Comparison of ENCODE assay signal across 20 mouse cellular contexts in the genomic region with DNA sequence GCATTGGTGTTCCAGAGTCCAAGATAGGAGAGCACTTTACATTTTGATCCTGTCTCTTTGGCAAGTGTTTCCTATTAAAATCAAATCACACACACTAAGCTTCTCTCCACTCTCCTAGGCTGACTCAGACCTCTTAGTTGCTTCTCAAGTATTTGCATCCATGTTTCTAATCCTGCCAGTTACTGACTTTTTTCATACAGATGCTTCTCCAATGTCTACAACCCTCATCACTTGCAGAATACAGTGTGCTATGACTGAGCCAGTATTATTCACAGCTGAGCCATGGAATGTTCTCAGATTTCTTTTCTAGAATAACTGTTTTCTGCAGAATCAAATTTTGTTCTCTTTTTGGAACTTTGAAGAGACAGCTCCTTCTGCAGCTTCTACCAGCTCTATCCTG.
"Had no signal": no experiment of that assay in that cellular context is flagged by ENCODE, and none has a peak within 500 bp of the region (broad histone marks: within the 10 kb centered on the region; RNA-seq: fewer than 3 reads in every experiment).

No protein-coding gene starts in this region.

- DNase-seq: kidney, adult 2 months; kidney, postnatal 10 days; kidney, postnatal 36 days; liver; lung, adult 18-20 months; lung, postnatal 10 days; lung, postnatal 4 days; midbrain, embryonic 14.5 days; right cerebral cortex, postnatal 14 days; spleen, adult 18-20 months; thymus, adult 18-20 months; thymus, postnatal 36 days had no signal

- H3K4me2 ChIP-seq: kidney, embryonic 15.5 days; limb, embryonic 13.5 days; liver, embryonic 12.5 days; liver, embryonic 15.5 days; lung, embryonic 15.5 days; midbrain, embryonic 11.5 days; stomach, embryonic 15.5 days had no signal

- H3K27ac ChIP-seq: kidney, embryonic 15.5 days; limb, embryonic 10.5 days; limb, embryonic 13.5 days; liver, embryonic 12.5 days; liver, embryonic 15.5 days; lung, embryonic 15.5 days; stomach, embryonic 15.5 days had no signal

- ATAC-seq: liver, embryonic 12.5 days had no signal

- H3K4me3 ChIP-seq: kidney, embryonic 15.5 days; limb, embryonic 10.5 days; limb, embryonic 13.5 days; liver, embryonic 12.5 days; liver, embryonic 15.5 days; lung, embryonic 15.5 days; stomach, embryonic 15.5 days had no signal

- H3K36me3 ChIP-seq: kidney, embryonic 15.5 days; limb, embryonic 10.5 days; limb, embryonic 13.5 days; liver, embryonic 12.5 days; liver, embryonic 15.5 days; lung, embryonic 15.5 days; stomach, embryonic 15.5 days had no signal

- H3K9me3 ChIP-seq: kidney, embryonic 15.5 days; limb, embryonic 10.5 days; limb, embryonic 13.5 days; liver, embryonic 12.5 days; liver, embryonic 15.5 days; lung, embryonic 15.5 days; stomach, embryonic 15.5 days had no signal

- H3K4me1 ChIP-seq: kidney, embryonic 15.5 days; limb, embryonic 10.5 days; liver, embryonic 12.5 days; liver, embryonic 15.5 days; lung, embryonic 15.5 days; stomach, embryonic 15.5 days had no signal

- H3K27me3 ChIP-seq: kidney, embryonic 15.5 days; limb, embryonic 13.5 days; liver, embryonic 12.5 days; liver, embryonic 15.5 days; lung, embryonic 15.5 days; stomach, embryonic 15.5 days had no signal

- H3K9ac ChIP-seq: kidney, embryonic 15.5 days; limb, embryonic 13.5 days; liver, embryonic 12.5 days; liver, embryonic 15.5 days; lung, embryonic 15.5 days; stomach, embryonic 15.5 days had no signal
